In genomic region chr5:150116216-150116905, GRCm38 (mm10) we compare ENCODE assay signal across 12 mouse cellular contexts. TPM values are rescaled to one million over a fixed set of nuclear protein-coding genes. Genes with fewer than 3 reads are reported as not detected.
DNase-seq lines count a peak whose midpoint lies in the region; ATAC-seq and TF ChIP-seq lines count a peak whose summit lies in the region.
"Had no signal": no experiment of that assay in that cellular context is flagged by ENCODE, and none has a peak within 500 bp of the region (broad histone marks: within the 10 kb centered on the region; RNA-seq: fewer than 3 reads in every experiment).

No protein-coding gene starts in this region.

- no peaks in the 10 kb centered on the region for H3K27me3 ChIP-seq in heart, embryonic 14.5 days (ENCODE audit: control insufficient read depth, insufficient read depth, low read length)
- no peaks in the 10 kb centered on the region for H3K27me3 ChIP-seq in lung, postnatal 0 days (replicated peaks; ENCODE audit: insufficient read depth, low read length)
- no peaks in the 10 kb centered on the region for H3K27me3 ChIP-seq in intestine, postnatal 0 days (replicated peaks; ENCODE audit: control insufficient read depth, insufficient read depth, low read length)
- H3K27me3 ChIP-seq in stomach, postnatal 0 days (ENCODE audit: control insufficient read depth, insufficient read depth, low read length): no peaks in the 10 kb centered on the region
- H3K27me3 ChIP-seq: CH12.LX had no signal

- TF ChIP-seq CTCF in lung, postnatal 0 days (IDR thresholded peaks at IDR 0.05): no peak
- no peak for TF ChIP-seq CTCF in intestine, postnatal 0 days (IDR thresholded peaks at IDR 0.05; ENCODE audit: low read depth)
- no peak for TF ChIP-seq CTCF in stomach, postnatal 0 days (IDR thresholded peaks at IDR 0.05; ENCODE audit: low read depth)

- peak overlapping the region; percentile 39; the same call in 1 of the 2 replicates for H3K9ac ChIP-seq in heart, embryonic 14.5 days (ENCODE audit: low read length)
- H3K9ac ChIP-seq in lung, postnatal 0 days (replicated peaks; ENCODE audit: low read depth): no peak overlapping the region
- no peak overlapping the region for H3K9ac ChIP-seq in intestine, postnatal 0 days (ENCODE audit: low read depth, low read length)
- no peak overlapping the region for H3K9ac ChIP-seq in stomach, postnatal 0 days (ENCODE audit: low read length)
- H3K9ac ChIP-seq: forebrain, embryonic 12.5 days; limb, embryonic 12.5 days had no signal

- DNase-seq in heart, adult 9 months (ENCODE audit: low spot score in 2 of 2): no peak
- DNase-seq in lung, postnatal 0 days (ENCODE audit: low spot score): peak; percentile 18
- DNase-seq in lung, postnatal 25 days (ENCODE audit: low spot score): no peak
- no peak for DNase-seq in stomach, postnatal 0 days (ENCODE audit: low spot score)
- DNase-seq in spleen, adult 12 weeks (ENCODE audit: low spot score): no peak
- DNase-seq: cerebellum, adult 2 months; kidney, adult 8-10 months had no signal

- WGBS in heart, embryonic 14.5 days: 65% methylated on average over 9 of the region's 9 CpGs
- WGBS in lung, postnatal 0 days: 43% methylated on average over 9 of the region's 9 CpGs
- WGBS in intestine, postnatal 0 days: 68% methylated on average over 9 of the region's 9 CpGs
- WGBS in stomach, postnatal 0 days: 55% methylated on average over 9 of the region's 9 CpGs

- peaks cover 6% of the 10 kb centered on the region for H3K9me3 ChIP-seq in heart, embryonic 14.5 days (ENCODE audit: control insufficient read depth, low read length)
- H3K9me3 ChIP-seq in lung, postnatal 0 days (ENCODE audit: low read length): no peaks in the 10 kb centered on the region
- H3K9me3 ChIP-seq in intestine, postnatal 0 days (ENCODE audit: control insufficient read depth): no peaks in the 10 kb centered on the region
- no peaks in the 10 kb centered on the region for H3K9me3 ChIP-seq in stomach, postnatal 0 days (ENCODE audit: control insufficient read depth, low read length)
- H3K9me3 ChIP-seq: forebrain, embryonic 12.5 days had no signal

- H3K4me3 ChIP-seq in heart, embryonic 14.5 days (ENCODE audit: control insufficient read depth in 1 of 2, insufficient read depth in 1 of 2, low read depth in 1 of 2, low read length in 2 of 2): no peak overlapping the region
- H3K4me3 ChIP-seq in lung, postnatal 0 days (ENCODE audit: low read depth, low read length): no peak overlapping the region
- H3K4me3 ChIP-seq in intestine, postnatal 0 days (ENCODE audit: low read depth, low read length): no peak overlapping the region
- no peak overlapping the region for H3K4me3 ChIP-seq in stomach, postnatal 0 days (ENCODE audit: low read depth, low read length)
- H3K4me3 ChIP-seq: forebrain, embryonic 12.5 days; limb, embryonic 12.5 days had no signal

- H3K4me2 ChIP-seq in heart, embryonic 14.5 days (ENCODE audit: low read length): peak overlapping the region; percentile 32
- H3K4me2 ChIP-seq in lung, postnatal 0 days (replicated peaks; ENCODE audit: low read depth, low read length): no peak overlapping the region
- peak overlapping the region; percentile 17; the same call in 1 of the 2 replicates for H3K4me2 ChIP-seq in intestine, postnatal 0 days (replicated peaks; ENCODE audit: low read depth)
- H3K4me2 ChIP-seq in stomach, postnatal 0 days (replicated peaks; ENCODE audit: low read depth): 0 out of 2 replicates have a peak overlapping the region, but pooled peaks have one; percentile 8
- H3K4me2 ChIP-seq: forebrain, embryonic 12.5 days; limb, embryonic 12.5 days had no signal

- peaks cover 7 to 22% of the 10 kb centered on the region in 2 experiments for H3K4me1 ChIP-seq in heart, embryonic 14.5 days (ENCODE audit: control insufficient read depth in 2 of 2, insufficient read depth in 2 of 2, low read length in 2 of 2)
- peaks cover 3% of the 10 kb centered on the region; the same call in 1 of the 2 replicates for H3K4me1 ChIP-seq in lung, postnatal 0 days (ENCODE audit: insufficient read depth, low read depth, low read length)
- H3K4me1 ChIP-seq in intestine, postnatal 0 days (replicated peaks; ENCODE audit: control insufficient read depth, insufficient read depth, low read length): no peaks in the 10 kb centered on the region
- no peaks in the 10 kb centered on the region for H3K4me1 ChIP-seq in stomach, postnatal 0 days (replicated peaks; ENCODE audit: control insufficient read depth, insufficient read depth)

- H3K27ac ChIP-seq in heart, embryonic 14.5 days (replicated peaks in 1 of 2; ENCODE audit: control insufficient read depth in 1 of 2, insufficient read depth in 1 of 2, low read depth in 2 of 2, low read length in 2 of 2): peak overlapping the region; percentile 39 to 81
- H3K27ac ChIP-seq in lung, postnatal 0 days (ENCODE audit: low read length): no peak overlapping the region
- no peak overlapping the region for H3K27ac ChIP-seq in intestine, postnatal 0 days (ENCODE audit: low read depth, low read length)
- no peak overlapping the region for H3K27ac ChIP-seq in stomach, postnatal 0 days (replicated peaks)
- H3K27ac ChIP-seq: forebrain, embryonic 12.5 days; limb, embryonic 12.5 days had no signal

- no peak for ATAC-seq in heart, embryonic 14.5 days (ENCODE audit: insufficient number of reproducible peaks, insufficient read depth, low FRiP score, low read depth)
- no peak for ATAC-seq in lung, postnatal 0 days
- no peak for ATAC-seq in intestine, postnatal 0 days
- no peak for ATAC-seq in stomach, postnatal 0 days (ENCODE audit: low FRiP score, low TSS enrichment)

- no peak for TF ChIP-seq EP300 in lung, postnatal 0 days (IDR thresholded peaks at IDR 0.05)
- no peak for TF ChIP-seq EP300 in stomach, postnatal 0 days (optimal IDR thresholded peaks at IDR 0.05)

- H3K36me3 ChIP-seq in heart, embryonic 14.5 days (ENCODE audit: control insufficient read depth, insufficient read depth, low read length): no peaks in the 10 kb centered on the region
- H3K36me3 ChIP-seq in lung, postnatal 0 days (ENCODE audit: insufficient read depth, low read length): no peaks in the 10 kb centered on the region
- H3K36me3 ChIP-seq in intestine, postnatal 0 days (ENCODE audit: control insufficient read depth, insufficient read depth): no peaks in the 10 kb centered on the region
- no peaks in the 10 kb centered on the region for H3K36me3 ChIP-seq in stomach, postnatal 0 days (ENCODE audit: control insufficient read depth, insufficient read depth, low read length)
- H3K36me3 ChIP-seq: forebrain, embryonic 12.5 days; limb, embryonic 12.5 days had no signal

RNA-seq across cellular contexts. Expression of gene Fry, which starts 2.1 kb away (rescaled TPM):
- 42.2 and 43.5 TPM in 2 replicates for polyA plus RNA-seq in heart, embryonic 14.5 days (2014; fragmentation: Nextera tagmentation; extraction: Ambion mirVana)
- 17.2 and 20.8 TPM in 2 replicates for polyA plus RNA-seq in lung, postnatal 0 days (2015; fragmentation: Nextera tagmentation; extraction: Ambion mirVana)
- polyA plus RNA-seq in intestine, postnatal 0 days (2015; fragmentation: Nextera tagmentation; extraction: Ambion mirVana): 5.1 and 5.5 TPM in 2 replicates
- 6.4 and 6.5 TPM in 2 replicates for polyA plus RNA-seq in stomach, postnatal 0 days (2015; fragmentation: Nextera tagmentation; extraction: Ambion mirVana)

Comparison
In these comparisons a context has a peak if more than half of its experiments do, and no peak if none do; other contexts are left out.
1. H3K27ac ChIP-seq: peak in heart, embryonic 14.5 days (2 of 2); none in lung, postnatal 0 days (single experiment), intestine, postnatal 0 days (single experiment) and stomach, postnatal 0 days (single experiment).